Mouse (Mus musculus) liver, adult 2 months (tissue): ENCODE results near the gene Txndc16.

Source experiments
- CTCF ChIP-seq: fragments of 200-500 bp; IDR thresholded peaks from 2 replicates; pipeline ENCODE4 v1.5.1; 2011; ENCODE audit warnings: low read depth, low read length, control low read depth
- POLR2A ChIP-seq: fragments of 200-500 bp; IDR thresholded peaks from 2 replicates; pipeline ENCODE4 v1.6.1; 2011; ENCODE audit warnings: low read length, control low read depth; ENCODE audit not compliant: insufficient read depth; ENCODE audit errors: extremely low read depth

- TF ChIP-seq POLR2A (no peak), CTCF (no peak)
Measured at GRCm38 (mm10) chr14:45140344-45141080, 79.6 kb downstream of the Txndc16 start.
